Mouse (Mus musculus): ENCODE data around the gene Acadsb.

Gene Acadsb

GRCm38 (mm10) chr7:131465117-131465601, 54.8 kb downstream of the Acadsb start:
- DNase-seq (ENCODE audit: extremely low spot score, low spot score) = no peak

- DNase-seq (ENCODE audit: extremely low spot score, low spot score) = peak; percentile 47
Observed at GRCm38 (mm10) chr7:131465735-131466134, 55.3 kb downstream of the Acadsb start.

DNA sequence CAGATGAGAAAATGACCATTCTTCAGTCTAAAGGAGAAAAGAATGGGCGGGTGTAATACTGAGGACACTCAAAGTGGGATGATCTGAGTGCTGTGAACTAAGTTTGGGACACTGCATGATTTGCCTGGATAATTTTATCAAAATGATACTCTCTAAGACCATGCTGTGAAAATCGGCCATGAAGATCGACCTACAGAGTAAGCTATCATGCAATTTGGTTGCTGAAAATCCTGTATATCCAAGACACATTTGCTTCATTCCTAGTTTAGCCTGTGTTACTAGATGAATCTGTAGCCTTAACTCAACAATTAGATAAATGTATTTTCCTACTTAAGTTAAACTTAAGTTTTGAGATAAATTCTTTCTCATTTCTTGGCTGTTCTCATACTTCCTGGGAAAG, 56.9 kb downstream of the Acadsb start:
- DNase-seq (ENCODE audit: extremely low spot score, low spot score) = no peak

DNA sequence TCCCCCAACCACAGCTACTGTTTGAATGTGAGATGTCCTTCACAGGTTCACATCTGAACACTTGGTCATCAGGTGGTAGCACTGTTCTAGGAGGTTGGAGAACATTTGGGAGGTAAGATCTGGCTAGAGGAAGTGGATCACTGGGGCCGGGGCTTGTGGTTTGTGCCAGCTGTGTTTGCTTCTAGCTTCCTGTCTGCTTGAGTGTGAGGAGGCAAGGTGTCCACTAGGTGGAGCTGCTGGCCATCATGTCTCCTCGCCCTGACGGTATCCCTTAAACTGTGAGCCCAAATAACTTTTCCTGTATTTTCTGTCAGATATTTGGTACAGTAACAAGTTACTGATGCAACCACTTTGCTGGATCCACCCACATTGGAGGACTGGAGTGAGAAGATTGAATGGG, 59.1 kb downstream of the Acadsb start:
- DNase-seq (ENCODE audit: extremely low spot score, low spot score) = no peak

- DNase-seq (ENCODE audit: extremely low spot score, low spot score) = no peak
Observed at GRCm38 (mm10) chr7:131471551-131471950, 61.1 kb downstream of the Acadsb start.

DNA sequence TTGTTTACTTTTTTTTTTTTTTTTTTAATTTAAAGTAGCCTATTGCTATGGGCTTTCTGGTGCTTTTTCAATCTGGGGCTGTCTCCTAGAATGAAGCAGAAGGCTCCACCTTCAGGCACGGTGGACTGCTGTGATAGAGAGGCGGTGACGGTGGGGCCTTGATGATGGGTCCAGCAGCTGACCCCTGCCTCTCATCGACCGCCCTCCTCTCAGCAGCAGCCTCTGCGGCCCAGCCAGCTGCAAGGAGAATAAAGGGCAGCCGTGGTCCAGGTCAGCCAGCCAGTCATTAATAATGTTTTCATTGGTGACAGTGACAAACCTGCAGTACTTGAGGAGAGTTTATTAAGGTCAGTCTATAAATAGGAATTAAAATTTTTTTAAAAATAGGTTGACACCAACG, 66.7 kb downstream of the Acadsb start:
- DNase-seq (ENCODE audit: extremely low spot score, low spot score) = peak; percentile 40

DNA sequence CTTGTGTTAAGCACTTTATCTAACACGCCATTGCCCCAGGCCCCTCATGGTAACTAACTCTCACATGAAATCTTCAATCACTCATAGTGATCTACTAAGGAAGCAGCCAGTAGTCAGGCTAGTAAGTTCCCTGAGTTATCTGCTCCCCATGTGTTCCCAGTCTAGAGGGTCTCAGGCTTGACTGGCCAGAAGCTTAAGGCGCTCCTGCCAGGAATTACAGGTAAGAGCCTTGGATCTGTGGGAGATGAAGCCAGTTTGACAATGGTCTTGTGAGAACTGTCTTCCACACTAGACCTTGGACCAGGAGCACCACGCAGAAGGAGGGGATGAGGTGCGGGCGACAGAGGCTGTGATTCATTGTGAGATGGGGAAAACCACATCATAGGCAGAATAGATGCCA, 68.0 kb downstream of the Acadsb start:
- DNase-seq (ENCODE audit: extremely low spot score, low spot score) = no peak
